Mouse (Mus musculus) c-Kit-positive CD71-positive TER-119-negative erythroid progenitor cells, embryonic 14.5 days (primary cell): ENCODE results near the gene Gabpb1.
A peak's percentile ranks its signal among the peaks of the same experiment; 100 is the strongest.
"Not testable (repeated sequence)": the region's sequence is repeated elsewhere in the genome, so short reads cannot be mapped to it uniquely, and the experiment has no call there.

Source experiments
- DNase-seq: peaks from one replicate; pipeline ENCODE4 v3.0.0-alpha.2; 2013; ENCODE audit warnings: low read depth

The Gabpb1 gene

GRCm38 (mm10) chr2:126640298-126640697, 35.8 kb downstream of the Gabpb1 start:
- DNase-seq = no peak

- peak; percentile 32 for DNase-seq
Measured at GRCm38 (mm10) chr2:126635939-126636823, 40.0 kb downstream of the Gabpb1 start.

GRCm38 (mm10) chr2:126633165-126633564, 43.0 kb downstream of the Gabpb1 start:
- DNase-seq = no peak

- no peak for DNase-seq
Measured at GRCm38 (mm10) chr2:126628455-126628995, 47.6 kb downstream of the Gabpb1 start.

DNA sequence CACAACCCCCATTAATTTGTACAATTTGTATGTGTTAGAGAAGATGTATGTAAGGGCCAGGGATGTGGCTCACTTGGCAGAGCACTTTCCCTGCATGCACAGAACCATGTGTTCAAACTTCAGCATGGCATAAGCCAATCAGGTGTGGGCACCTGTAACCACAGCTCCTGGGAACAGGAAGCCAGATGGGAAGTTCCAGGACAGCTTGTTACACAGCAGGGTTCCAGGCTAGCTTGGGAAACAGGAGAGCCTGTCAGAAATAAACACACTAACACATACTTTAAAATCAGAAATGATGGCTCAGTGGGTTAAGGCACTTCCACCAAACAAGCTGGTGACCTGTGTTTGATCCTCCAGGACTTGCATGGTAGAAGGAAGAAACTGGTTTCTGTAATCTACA, 53.0 kb downstream of the Gabpb1 start:
- DNase-seq = no peak

- no peak for DNase-seq
Measured at GRCm38 (mm10) chr2:126622455-126622854, 53.7 kb downstream of the Gabpb1 start.

DNA sequence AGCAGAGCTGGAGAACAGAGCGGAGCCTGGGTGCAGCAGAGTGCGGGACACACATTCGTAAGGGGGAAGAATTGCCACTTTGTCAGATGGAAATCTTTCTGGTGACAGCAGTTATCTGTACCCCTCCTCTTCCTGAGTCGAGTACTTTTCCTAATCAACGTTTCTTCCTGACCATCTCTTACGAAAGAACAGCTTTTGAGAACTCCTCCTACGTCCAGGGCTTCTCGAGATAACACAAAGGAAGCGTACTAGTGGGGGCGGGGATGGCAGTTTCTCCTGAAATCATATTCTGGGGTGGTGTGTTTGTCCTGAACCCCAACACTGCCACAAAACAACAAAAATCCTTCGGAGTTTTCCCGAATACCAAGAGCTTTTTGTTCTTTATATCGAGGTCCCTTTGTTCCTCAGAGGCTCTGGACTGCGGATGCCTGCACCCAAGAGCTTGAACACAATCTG, 56.9 kb downstream of the Gabpb1 start, which contains the start of gene Hdc:
TSS of gene Hdc (minus strand) at position 51 of the 456 bp plus-strand sequence.
- DNase-seq = no peak

DNA sequence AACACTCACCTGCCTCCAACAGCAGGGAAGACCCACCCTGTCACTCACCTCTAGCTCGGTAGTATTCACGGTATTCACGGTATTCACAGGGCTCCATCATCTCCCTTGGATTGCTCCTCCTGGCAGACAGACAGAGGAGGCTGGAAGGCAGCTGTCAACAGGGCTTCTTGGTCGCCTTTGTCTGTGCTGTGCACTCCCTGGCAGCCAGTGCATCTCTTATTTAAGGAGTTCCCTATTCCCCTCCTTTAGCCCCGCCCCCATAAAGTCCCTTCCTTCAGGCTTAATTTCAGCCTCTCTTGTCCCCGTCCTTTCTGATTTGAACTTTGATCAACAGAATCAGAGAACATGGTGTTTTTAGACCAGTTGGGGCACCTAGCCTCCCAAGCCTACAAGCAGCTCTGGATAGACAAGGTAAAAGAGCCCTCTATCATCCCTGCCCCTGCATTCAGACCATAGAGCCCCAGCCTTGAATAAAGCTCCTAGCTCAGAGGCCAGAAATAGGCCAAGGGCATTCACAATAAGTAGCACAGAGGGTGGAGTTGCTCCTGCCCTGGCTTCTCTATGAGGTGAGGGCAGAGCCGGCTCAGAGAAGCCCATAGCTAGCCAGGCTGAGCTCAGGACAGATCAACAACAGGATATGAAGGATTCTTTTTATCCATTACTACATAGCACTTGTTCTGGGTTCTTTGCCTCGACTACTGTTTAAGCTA, 57.5 kb downstream of the Gabpb1 start:
- DNase-seq = no peak

DNA sequence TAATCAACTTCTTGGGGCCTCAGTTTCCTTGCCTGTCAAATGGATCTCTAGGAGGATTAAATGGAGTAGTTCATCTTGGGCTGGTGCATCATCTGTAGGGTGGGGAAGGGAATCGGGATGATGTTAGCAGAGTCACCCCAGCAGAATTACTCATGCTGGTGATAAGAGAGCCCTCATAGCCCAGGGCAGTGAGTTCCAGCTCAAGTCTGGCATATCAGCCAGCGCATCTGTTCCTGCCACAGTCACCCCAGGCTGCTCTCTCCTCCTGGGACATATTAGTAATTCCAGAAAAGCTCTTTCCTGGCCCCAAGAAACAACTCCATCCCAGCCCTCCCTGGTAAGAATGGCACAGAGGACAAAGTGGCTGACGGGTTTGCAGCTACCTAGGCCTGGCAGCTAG, 60.8 kb downstream of the Gabpb1 start:
- no peak for DNase-seq

DNA sequence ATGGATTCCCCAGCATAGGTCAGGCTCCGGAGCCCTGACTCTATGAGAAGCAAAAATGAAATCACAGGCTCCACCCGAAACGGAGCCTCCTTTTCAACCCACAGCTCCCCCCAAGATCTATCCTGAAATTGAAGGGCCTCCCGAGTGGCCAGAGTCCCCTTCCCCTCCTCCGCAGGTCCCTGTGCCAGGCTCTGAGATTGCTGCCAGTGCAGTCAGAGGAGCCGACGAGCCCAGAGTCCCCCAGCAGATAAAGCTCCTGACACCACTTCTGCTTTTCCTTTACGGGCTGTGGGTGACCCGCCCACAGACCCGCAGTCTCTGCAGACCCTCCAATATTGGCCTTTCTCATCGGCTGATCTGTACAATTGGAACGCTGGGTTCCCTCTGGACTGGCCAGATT, 66.5 kb downstream of the Gabpb1 start:
- not testable (repeated sequence) for DNase-seq

- no peak for DNase-seq
Measured at GRCm38 (mm10) chr2:126607553-126608203, 68.5 kb downstream of the Gabpb1 start.

GRCm38 (mm10) chr2:126606688-126607062, 69.5 kb downstream of the Gabpb1 start:
- DNase-seq = no peak

DNA sequence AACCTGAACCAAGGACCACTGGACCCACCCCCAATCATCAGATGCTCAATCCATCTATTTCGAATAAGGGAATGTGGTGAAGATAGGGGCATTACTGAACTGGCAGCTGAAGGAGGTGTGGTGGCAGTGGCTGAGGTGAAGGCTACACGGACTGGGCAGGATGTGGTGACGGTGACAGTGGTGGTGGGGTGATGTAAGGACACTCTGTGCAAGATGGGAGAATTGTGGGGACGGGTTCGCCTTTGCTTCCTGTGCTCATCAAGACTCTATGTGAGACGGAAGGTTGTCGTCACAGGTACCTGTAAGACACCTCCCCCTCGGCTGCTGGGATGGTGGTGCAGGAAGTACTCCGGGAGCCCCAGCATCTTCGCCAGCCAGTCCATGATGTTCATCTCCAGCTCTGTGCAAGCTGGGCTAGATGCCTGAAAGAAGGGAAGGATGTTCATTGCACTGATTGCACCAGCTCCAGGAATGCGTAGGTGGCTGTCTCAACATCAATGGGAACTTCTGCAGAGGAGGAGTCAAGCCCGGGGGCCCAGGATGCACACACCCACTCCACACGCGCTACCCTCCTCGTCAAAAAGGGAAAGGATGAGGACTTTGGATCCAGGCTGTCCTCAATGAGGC, 70.0 kb downstream of the Gabpb1 start:
- no peak for DNase-seq

- DNase-seq = no peak
Measured at GRCm38 (mm10) chr2:126601918-126602600, 74.1 kb downstream of the Gabpb1 start.

GRCm38 (mm10) chr2:126600533-126600932, 75.6 kb downstream of the Gabpb1 start:
- DNase-seq = no peak

DNA sequence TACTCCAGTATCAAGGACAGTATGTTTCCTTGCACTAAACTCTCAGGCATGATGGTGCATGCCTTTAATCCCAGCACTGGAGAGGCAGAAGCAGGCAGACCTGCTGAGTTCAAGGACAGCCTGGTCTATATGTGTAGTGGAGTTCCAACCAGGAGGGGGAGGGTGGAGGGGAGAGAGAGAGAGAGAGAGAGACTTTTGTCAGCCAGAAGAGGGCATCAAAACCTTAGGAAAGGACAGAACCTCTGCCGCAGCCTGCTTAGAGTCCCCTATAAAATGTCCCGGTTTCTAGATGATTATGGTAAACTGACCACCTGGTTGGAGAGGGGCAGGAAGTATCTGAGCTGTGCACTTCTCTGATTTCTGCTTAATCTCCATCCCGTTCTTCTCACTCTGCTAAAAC, 77.1 kb downstream of the Gabpb1 start:
- no peak for DNase-seq

DNA sequence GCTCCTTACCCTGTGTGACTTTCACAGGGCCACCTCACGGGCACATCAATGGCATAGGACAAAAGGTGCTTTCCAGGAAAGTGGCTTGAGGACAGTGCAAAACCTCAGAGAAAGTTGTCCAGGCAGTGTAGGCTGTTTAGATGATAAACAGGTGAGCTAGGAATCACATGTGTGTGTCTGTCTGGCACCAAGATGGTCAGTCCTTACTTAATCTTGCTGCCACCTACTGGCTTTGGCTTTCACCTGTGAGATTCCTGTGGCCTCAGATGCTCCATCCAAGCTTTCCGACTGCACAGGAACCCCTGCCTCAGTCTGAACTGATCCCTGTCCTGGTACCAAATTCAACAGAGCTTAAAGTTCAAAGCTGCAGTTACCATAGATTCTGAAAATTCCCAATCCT, 77.8 kb downstream of the Gabpb1 start:
- DNase-seq = no peak

DNA sequence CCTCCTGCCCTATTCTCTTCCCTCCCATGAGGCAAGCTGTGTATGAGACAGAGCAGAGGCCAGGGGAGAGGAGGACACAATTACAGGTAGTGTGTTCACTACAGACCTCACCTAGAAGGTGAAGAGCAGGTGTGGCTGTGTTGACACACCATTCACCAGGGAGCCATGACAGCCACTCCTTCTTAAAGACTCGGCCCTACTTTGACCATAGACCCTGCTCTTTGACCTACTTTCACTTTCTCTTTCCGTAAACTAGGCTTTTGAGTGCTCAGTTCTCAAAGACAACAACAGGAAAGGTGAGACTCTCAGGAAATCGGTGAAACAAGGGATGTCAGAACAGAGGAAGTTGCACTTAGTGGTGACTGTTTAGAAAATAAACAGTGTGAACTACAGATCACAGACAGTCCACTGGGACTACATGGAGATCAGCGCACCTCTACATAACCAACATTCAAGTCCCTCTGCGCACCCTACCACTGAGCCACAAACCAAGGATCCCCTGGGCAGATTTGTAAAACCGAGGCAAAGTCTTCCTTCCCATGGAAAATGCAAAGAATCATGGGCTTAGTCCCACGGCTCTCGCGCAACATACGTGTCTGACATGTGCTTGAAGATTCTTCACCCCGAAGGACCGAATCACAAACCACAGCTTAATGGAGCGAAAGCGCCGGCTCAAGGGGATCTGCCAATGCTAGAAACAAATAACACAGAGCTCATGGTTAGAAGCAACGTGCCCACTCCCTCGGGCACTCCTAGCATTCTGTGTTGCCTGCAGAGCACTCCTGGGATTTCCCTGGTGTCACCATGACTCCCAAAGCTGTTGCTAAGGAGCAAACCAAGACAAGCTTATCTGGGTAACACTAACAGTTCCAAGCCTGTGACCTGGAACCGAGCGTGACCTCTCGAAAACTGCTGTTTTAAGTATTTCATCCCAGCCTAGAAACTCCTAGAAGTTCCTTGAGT, 78.6 kb downstream of the Gabpb1 start:
- no peak for DNase-seq

GRCm38 (mm10) chr2:126596347-126597072, 79.6 kb downstream of the Gabpb1 start:
- no peak for DNase-seq
